Mouse (Mus musculus) R1 (cell line): ENCODE results near the gene Rps23.

Source experiments
- DNase-seq: peaks from one replicate; pipeline ENCODE4 v3.0.0-alpha.2; 2018; ENCODE audit warnings: low read depth, low spot score

The Rps23 gene

GRCm38 (mm10) chr13:90933256-90933655 is 10.5 kb downstream of the Rps23 start:
- no peak for DNase-seq

DNA sequence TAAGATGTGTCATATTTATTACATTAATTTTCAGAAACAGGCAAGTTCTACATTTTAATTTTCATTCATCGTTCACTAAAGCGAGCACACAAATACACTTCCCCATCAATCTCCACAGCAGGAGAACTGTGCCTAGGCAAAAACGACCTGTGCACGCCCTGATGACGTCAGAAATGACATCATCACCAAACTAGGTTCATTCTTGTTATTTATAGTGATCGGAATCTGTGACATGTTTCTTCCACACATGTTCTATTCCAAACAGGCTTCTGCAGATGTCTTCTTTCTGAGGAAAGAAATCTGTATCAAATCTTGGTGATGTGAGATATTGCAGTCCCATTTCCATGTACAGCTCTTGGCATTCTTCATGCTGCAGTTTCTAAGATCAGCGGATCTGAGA is 13.1 kb downstream of the Rps23 start:
- DNase-seq: no peak

- peak; percentile 22 for DNase-seq
These were observed 16.4 kb downstream of the Rps23 start for GRCm38 (mm10) chr13:90939192-90939591.

DNA sequence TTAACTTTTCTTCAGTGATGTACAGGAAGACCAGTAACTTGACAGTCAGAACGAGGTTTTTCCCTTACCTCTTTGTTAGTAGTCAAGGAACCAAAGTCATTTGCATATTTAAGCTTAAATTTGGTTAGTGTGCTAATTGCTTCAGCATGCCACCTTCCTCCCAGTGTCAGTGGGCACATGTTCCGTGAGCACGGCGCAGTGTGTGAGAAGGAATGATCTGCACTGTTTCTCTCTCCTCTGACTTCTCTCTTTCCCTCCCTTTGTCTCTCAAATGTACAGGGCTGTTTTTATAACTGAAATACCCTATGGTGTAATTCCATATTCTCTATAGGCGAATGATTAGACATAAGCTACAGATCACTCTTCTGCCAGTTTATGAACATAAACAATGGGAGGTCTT is 16.8 kb downstream of the Rps23 start:
- no peak for DNase-seq

DNA sequence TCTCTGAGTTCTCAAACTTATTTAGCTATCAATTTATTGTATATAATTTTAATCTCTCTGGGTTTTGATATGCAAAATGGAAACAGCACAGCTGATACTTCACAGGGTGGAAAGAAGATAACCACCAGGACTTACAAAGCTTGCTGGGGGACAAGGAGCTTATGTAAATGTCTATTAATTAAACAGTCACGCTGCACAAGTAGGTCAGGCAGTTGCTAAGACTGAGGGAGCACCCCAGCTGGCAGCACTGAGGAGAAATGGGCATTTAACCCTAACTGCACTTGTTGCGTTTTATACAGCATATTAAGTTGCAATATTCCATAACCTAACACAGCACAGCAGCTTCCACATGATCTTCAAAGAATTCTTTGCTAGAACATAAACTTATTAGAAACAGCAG is 36.1 kb downstream of the Rps23 start:
- DNase-seq: no peak

DNA sequence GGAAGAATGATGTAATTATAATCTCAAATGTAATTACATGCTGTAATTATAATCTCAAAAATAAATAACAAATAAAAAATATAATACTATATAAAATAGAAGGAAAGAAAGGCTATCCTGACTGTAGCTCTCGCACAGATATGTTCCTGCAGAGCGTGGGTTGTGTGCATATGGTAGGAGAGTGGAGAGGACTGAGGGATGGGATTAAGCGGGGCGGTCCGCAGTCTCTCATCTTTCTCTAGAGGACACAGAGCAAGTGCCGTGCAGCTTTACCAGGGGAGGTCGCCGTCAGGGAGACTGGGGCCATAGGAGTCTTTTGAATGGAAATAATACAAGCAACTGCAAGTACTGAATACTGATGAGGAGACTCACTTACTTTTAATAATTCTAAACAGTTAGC is 37.8 kb downstream of the Rps23 start:
- DNase-seq: no peak

DNA sequence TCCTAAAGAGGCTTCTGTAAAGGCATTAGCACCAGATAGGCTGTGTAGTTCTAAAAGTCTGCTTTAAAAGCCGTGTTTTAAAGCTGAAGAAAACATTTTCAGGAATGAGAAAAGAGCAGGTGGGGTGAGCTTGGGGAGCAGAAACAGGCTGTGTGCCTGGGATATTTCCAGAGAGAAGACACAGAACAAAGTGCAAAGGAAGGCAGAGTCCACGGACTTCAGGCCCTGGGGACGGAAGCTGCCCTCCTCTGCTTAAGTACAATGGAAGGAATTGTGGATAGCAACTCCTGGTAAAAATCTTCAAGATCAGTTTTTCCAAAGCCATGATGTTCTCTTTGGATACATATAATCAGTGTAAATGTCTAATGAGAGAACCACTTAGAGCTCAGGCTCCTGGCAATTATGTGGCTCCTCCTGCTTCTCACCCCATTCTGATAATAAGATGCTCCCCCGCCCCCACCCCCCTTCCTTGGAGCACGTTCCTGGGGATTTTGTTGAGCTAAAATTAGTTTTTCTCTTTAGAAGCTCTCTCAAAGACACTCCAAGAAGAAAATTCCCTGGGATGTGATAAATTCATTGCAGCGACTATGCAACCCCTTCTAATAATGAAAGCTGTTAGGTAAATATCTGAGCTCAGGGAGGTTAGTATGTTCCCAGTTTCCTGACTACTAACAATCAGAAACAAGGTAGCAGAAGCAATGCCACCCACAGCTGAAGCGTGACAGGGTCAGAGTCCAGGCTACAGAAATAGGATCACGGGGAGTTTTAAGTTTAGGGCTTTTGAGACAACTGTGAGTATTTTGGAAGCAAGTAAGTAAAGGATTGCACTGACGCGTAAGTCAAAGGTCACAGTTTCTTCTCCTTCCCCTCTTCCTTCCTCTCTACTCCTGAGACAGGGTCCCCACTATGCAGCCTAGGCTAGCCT is 40.3 kb downstream of the Rps23 start:
- no peak for DNase-seq

DNA sequence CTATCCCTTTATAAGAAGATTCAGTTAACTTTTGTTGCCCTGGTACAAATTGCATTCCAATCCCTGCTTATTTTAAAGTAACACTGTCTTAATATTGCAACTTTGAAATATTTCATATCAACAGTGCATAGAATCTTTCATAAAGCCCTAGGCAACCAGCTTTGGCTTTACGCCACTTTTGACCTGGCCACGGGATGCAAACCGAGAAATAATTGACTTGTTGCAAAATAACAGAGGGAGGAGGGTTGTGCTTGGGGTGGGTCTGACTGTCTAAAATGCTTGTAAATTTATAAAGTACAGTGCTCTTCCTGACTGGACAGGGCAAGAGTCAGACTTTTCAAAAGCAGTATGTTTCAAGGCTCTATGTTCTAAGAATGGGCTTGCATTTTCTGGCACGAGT is 41.8 kb downstream of the Rps23 start:
- no peak for DNase-seq

DNA sequence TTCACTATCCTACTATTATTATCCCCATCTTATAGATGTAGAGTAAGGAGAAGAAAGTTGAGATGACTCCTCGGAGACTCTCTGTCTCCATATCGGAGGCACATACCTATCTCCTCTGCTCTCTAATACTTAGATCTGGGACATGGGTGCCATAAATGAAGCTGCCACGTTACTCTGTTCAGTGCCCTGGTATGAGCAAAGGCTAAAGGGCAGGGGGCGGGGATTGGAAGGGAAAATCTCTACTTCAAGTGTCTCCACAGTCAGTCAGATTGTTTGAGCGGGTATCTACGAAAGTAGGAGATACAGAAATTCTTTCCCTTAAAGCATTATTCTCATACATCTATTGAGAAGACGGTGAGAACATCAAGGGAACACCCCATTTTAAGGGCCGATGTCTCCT is 43.2 kb downstream of the Rps23 start:
- DNase-seq: no peak

GRCm38 (mm10) chr13:90967422-90967821 is 44.7 kb downstream of the Rps23 start:
- DNase-seq: peak; percentile 54

GRCm38 (mm10) chr13:90968940-90969339 is 46.2 kb downstream of the Rps23 start:
- no peak for DNase-seq

DNA sequence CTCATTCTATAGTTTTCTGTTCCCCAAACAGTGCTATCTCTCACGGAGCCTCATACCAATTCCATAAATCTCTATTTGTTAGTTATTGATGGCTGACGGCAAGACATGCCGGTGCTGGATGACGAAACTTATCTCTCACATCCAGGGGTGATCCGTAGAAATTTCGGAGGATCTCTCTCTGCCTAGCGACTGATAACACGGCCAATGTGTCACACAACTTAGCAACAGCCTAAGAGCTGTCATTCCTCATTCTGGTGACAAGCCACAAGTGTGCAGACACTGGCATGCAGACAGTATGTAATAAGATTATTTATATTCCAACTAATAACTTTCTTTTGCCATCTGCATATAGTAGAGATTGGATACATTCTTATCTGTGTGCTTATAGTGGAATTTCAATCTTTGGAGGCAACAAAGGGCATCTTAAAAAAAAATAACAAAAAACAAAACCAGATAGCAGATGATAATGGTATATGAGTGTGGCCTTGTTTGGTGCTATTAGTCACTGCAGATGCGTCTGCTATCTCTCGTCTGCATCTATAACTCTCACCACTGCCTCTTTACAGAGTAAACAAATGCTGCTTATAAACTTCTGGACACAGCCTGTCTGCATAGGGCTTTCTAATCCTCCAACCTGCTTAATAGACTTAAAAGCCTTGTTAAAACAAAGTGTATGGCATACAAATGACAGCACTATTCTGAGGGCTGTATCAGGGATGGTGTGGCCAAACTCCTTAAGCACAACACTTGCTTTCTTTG is 47.7 kb downstream of the Rps23 start:
- no peak for DNase-seq

GRCm38 (mm10) chr13:90973409-90973808 is 50.7 kb downstream of the Rps23 start:
- DNase-seq: no peak
